Mouse (Mus musculus) liver, postnatal 0 days (tissue): ENCODE measurements at regions not wholly inside any gene's neighbourhood (a gene's known extent, or its start where the extent isn't known, plus 50 kb on each side); places are given as distances from the start of the nearest gene placed in this dataset.
A peak's percentile ranks its signal among the peaks of the same experiment; 100 is the strongest.

Experiments
- ATAC-seq: fragments of 200-750 bp; cut with Nextera tagmentation; 2 replicates; pipeline ENCODE4 v1.8.0; 2017; ENCODE audit warnings: mild to moderate bottlenecking, moderate library complexity
- DNase-seq: peaks from one replicate; pipeline ENCODE4 v3.0.0-alpha.2; 2016
- H3K27ac ChIP-seq: fragments of 300-500 bp; sonication (generic); 2 replicates; pipeline ENCODE4 v1.5.1; 2014; ENCODE audit warnings: antibody characterized with exemption, moderate library complexity, mild to moderate bottlenecking, low read depth
- H3K27me3 ChIP-seq: fragments of 300-500 bp; sonication (generic); 2 replicates; pipeline ENCODE4 v1.6.1; 2014; ENCODE audit warnings: low read length, control low read depth, mixed read lengths; ENCODE audit not compliant: insufficient read depth
- H3K36me3 ChIP-seq: fragments of 300-500 bp; sonication (generic); replicated peaks from 2 replicates; pipeline ENCODE4 v1.6.1; 2014; ENCODE audit warnings: mild to moderate bottlenecking, control low read depth, low read length, moderate library complexity, mixed read lengths; ENCODE audit not compliant: insufficient read depth
- H3K4me1 ChIP-seq: fragments of 300-500 bp; sonication (generic); 2 replicates; pipeline ENCODE4 v1.6.1; 2014; ENCODE audit warnings: antibody characterized with exemption, mild to moderate bottlenecking, control low read depth; ENCODE audit not compliant: insufficient read depth
- H3K4me2 ChIP-seq: fragments of 300-500 bp; sonication (generic); 2 replicates; pipeline ENCODE4 v1.6.1; 2014; ENCODE audit warnings: low read depth, mild to moderate bottlenecking, low read length, moderate library complexity, mixed read lengths
- H3K4me3 ChIP-seq: fragments of 300-500 bp; sonication (generic); 2 replicates; pipeline ENCODE4 v1.5.1; 2014; ENCODE audit warnings: low read depth, low read length
- H3K9ac ChIP-seq: fragments of 300-500 bp; sonication (generic); replicated peaks from 2 replicates; pipeline ENCODE4 v1.6.1; 2014; ENCODE audit warnings: mild to moderate bottlenecking, moderate library complexity
- H3K9me3 ChIP-seq: fragments of 300-500 bp; sonication (generic); 2 replicates; pipeline ENCODE4 v1.6.1; 2016; ENCODE audit warnings: mild to moderate bottlenecking, control low read depth, low read length, mixed read lengths
- CTCF ChIP-seq: sonication (generic); IDR thresholded peaks from 2 replicates; pipeline ENCODE4 v1.5.1; 2016; ENCODE audit warnings: antibody characterized with exemption, low read depth
- EP300 ChIP-seq: IDR thresholded peaks from 2 replicates; pipeline ENCODE4 v1.6.1; 2016; ENCODE audit warnings: antibody characterized with exemption, low read depth, mild to moderate bottlenecking
- WGBS: fragments of 180-500 bp; shearing (Covaris S2); extraction: QIAGEN DNeasy Blood & Tissue Kit; methylation state at CpG from one replicate; pipeline ENCODE4 v1.1.7; 2014; ENCODE audit not compliant: insufficient replicate concordance; 5-methylcytosine and 5-hydroxymethylcytosine counted together

GRCm38 (mm10) chr7:37842000-37842513 is 68.6 kb upstream of the Zfp536 start:
- WGBS: 9% methylated on average over 14 of the region's 14 CpGs
- ATAC-seq (no peak), DNase-seq (no peak)
- H3K4me2 ChIP-seq: peak overlapping the region; percentile 11; the same call in 1 of the 2 replicates
- no peak overlapping the region for H3K27ac ChIP-seq
- no peak overlapping the region; the same call in 1 of the 2 replicates for H3K9ac ChIP-seq
- no peaks in the 10 kb centered on the region for H3K27me3 ChIP-seq
- H3K9me3 ChIP-seq: no peaks in the 10 kb centered on the region; the same call in 1 of the 2 replicates
- no peaks in the 10 kb centered on the region for H3K36me3 ChIP-seq
- TF ChIP-seq CTCF (no peak), EP300 (no peak)
- H3K4me1 ChIP-seq: peaks cover 2% of the 10 kb centered on the region; the same call in 1 of the 2 replicates
- no peak overlapping the region for H3K4me3 ChIP-seq

GRCm38 (mm10) chr7:37841549-37841948 is 68.1 kb upstream of the Zfp536 start:
- WGBS: 35% methylated on average over 4 of the region's 4 CpGs
- Histone ChIP-seq H3K4me2 (no peak overlapping the region), H3K9me3 (no peaks in the 10 kb centered on the region; the same call in 1 of the 2 replicates), H3K9ac (no peak overlapping the region), H3K27ac (no peak overlapping the region), H3K4me3 (no peak overlapping the region), H3K36me3 (no peaks in the 10 kb centered on the region), H3K27me3 (no peaks in the 10 kb centered on the region), H3K4me1 (peaks cover 2% of the 10 kb centered on the region; the same call in 1 of the 2 replicates)
- TF ChIP-seq CTCF: no peak
- TF ChIP-seq EP300: no peak
- no peak for ATAC-seq
- no peak for DNase-seq

GRCm38 (mm10) chr7:37837883-37838282 is 64.4 kb upstream of the Zfp536 start:
- TF ChIP-seq EP300 (no peak), CTCF (no peak)

GRCm38 (mm10) chr7:37837372-37837771 is 63.9 kb upstream of the Zfp536 start:
- no peak for ATAC-seq
- no peaks in the 10 kb centered on the region for H3K9me3 ChIP-seq
- WGBS: 79% methylated on average over 5 of the region's 5 CpGs
- H3K36me3 ChIP-seq: no peaks in the 10 kb centered on the region
- no peak overlapping the region for H3K4me3 ChIP-seq
- H3K27me3 ChIP-seq: no peaks in the 10 kb centered on the region
- no peak for DNase-seq
- TF ChIP-seq CTCF (no peak), EP300 (no peak)
- H3K9ac ChIP-seq: no peak overlapping the region
- no peak overlapping the region for H3K27ac ChIP-seq
- peaks cover 1% of the 10 kb centered on the region; the same call in 1 of the 2 replicates for H3K4me1 ChIP-seq
- H3K4me2 ChIP-seq: no peak overlapping the region

More at GRCm38 (mm10) chr7:37837883-37838282, 64.4 kb upstream of the Zfp536 start:
- H3K27ac ChIP-seq: no peak overlapping the region
- 70% methylated on average over 5 of the region's 5 CpGs for WGBS
- no peak overlapping the region for H3K4me3 ChIP-seq
- no peak overlapping the region for H3K9ac ChIP-seq
- H3K4me1 ChIP-seq: peaks cover 2% of the 10 kb centered on the region; the same call in 1 of the 2 replicates
- no peaks in the 10 kb centered on the region for H3K9me3 ChIP-seq
- ATAC-seq (no peak), DNase-seq (no peak)
- H3K36me3 ChIP-seq: no peaks in the 10 kb centered on the region
- no peak overlapping the region for H3K4me2 ChIP-seq
- H3K27me3 ChIP-seq: no peaks in the 10 kb centered on the region

DNA sequence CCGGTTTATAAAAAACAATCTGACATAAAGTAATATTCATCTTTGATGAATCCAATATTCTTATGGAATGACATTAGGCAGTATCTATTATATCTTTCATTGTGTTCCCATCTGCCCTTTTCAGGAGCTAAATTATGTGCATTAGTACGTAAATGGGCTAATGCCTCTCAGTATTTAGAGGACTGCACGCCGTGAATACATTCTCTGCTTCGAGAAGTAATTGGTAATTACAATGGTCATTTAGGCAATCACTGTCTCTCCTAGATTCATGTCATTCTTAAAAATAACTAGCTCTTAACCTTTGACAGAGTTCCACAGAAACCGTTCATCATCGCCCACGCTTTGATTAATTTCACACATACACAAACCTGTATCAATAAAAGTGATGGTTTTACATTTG is 60.0 kb upstream of the Zfp536 start:
- no peak overlapping the region for H3K4me2 ChIP-seq
- no peaks in the 10 kb centered on the region for H3K36me3 ChIP-seq
- H3K27ac ChIP-seq: no peak overlapping the region
- H3K4me1 ChIP-seq: no peaks in the 10 kb centered on the region
- H3K9ac ChIP-seq: no peak overlapping the region
- WGBS: 84% methylated on average over 8 of the region's 8 CpGs
- no peaks in the 10 kb centered on the region for H3K9me3 ChIP-seq
- no peak for TF ChIP-seq EP300
- TF ChIP-seq CTCF: no peak
- H3K27me3 ChIP-seq: no peaks in the 10 kb centered on the region
- ATAC-seq: no peak
- DNase-seq: no peak
- no peak overlapping the region for H3K4me3 ChIP-seq

- DNase-seq (no peak), ATAC-seq (no peak)
- H3K4me2 ChIP-seq: no peak overlapping the region
- H3K27me3 ChIP-seq: no peaks in the 10 kb centered on the region
- 71% methylated on average over 4 of the region's 4 CpGs for WGBS
- no peaks in the 10 kb centered on the region for H3K4me1 ChIP-seq
- no peak for TF ChIP-seq EP300
- no peak for TF ChIP-seq CTCF
- no peak overlapping the region for H3K9ac ChIP-seq
- no peaks in the 10 kb centered on the region for H3K36me3 ChIP-seq
- H3K9me3 ChIP-seq: no peaks in the 10 kb centered on the region
- H3K27ac ChIP-seq: no peak overlapping the region
- no peak overlapping the region for H3K4me3 ChIP-seq
Measured at GRCm38 (mm10) chr7:37832322-37832721, 58.9 kb upstream of the Zfp536 start.

DNA sequence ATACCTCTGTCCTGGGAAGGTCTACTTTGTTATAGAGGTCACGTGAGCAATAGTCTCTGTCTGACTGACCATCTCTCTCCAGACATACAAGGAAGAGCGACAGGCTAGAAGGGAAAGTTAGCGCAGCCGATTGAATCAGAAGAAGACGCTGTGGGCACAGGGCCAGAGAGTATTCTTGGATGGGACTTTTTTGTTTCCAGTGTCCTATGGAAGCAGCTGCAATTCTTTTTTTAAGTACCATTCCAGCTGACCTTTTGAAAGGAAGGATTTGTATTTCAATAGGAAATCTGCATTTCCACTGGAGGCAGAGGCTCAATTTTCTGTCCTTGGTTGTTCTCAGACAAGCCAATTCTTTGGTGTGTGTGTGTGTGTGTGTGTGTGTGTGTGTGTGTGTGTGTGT is 52.3 kb upstream of the Zfp536 start:
- TF ChIP-seq EP300 (no peak), CTCF (no peak)
- 77% methylated on average over 5 of the region's 5 CpGs for WGBS
- H3K27ac ChIP-seq: no peak overlapping the region
- no peak overlapping the region for H3K9ac ChIP-seq
- H3K4me1 ChIP-seq: no peaks in the 10 kb centered on the region
- H3K27me3 ChIP-seq: no peaks in the 10 kb centered on the region
- no peak for ATAC-seq
- no peak for DNase-seq
- no peaks in the 10 kb centered on the region for H3K9me3 ChIP-seq
- H3K4me3 ChIP-seq: no peak overlapping the region
- H3K4me2 ChIP-seq: no peak overlapping the region
- no peaks in the 10 kb centered on the region for H3K36me3 ChIP-seq
